Mouse (Mus musculus) liver, embryonic 14 days (tissue): ENCODE measurements around the gene Plekhg2. TPM values are rescaled to one million over a fixed set of nuclear protein-coding genes. Genes with fewer than 3 reads are reported as not detected.

Experiments
- polyA plus RNA-seq: library from polyadenylated mRNA; depleted of rRNA; stranded (reverse); fragments of >200 nt; gene quantifications from 2 replicates; pipeline ENCODE4 v1.2.3, GENCODE M21; 2012; rRNA removed

The Plekhg2 gene
- polyA plus RNA-seq, result 2.6 and 3.3 TPM in 2 replicates

GRCm38 (mm10) chr7:28372251-28373108 is at the start of gene Plekhg2:
Plekhg2 (minus strand) TSS chr7:28372599.

GRCm38 (mm10) chr7:28392429-28393271 is 20.3 kb upstream of the Plekhg2 start, which contains the start of the genes Med29 and Paf1:
Med29 (minus strand) TSS chr7:28392708.
Paf1 (plus strand) TSS chr7:28392951.

GRCm38 (mm10) chr7:28380237-28381016 is 8.0 kb upstream of the Plekhg2 start, which contains the start of gene Zfp36:
Zfp36 (minus strand) TSS chr7:28380253.

GRCm38 (mm10) chr7:28350155-28350883 is 22.1 kb downstream of the Plekhg2 start, which contains the start of gene Rps16:
Rps16 (plus strand) TSS chr7:28350652.

GRCm38 (mm10) chr7:28338108-28338998 is 34.0 kb downstream of the Plekhg2 start, which contains the start of gene Supt5:
Supt5 (minus strand) TSS chr7:28338746.

GRCm38 (mm10) chr7:28311926-28312543 is 60.4 kb downstream of the Plekhg2 start, which contains the start of gene Timm50:
Timm50 (minus strand) TSS chr7:28312072.

Other genes with a start within 250 kb of the Plekhg2 start
- not detected in 2 replicates for gene 9530053A07Rik, start 243.1 kb downstream of the Plekhg2 start, polyA plus RNA-seq
- 230 and 235 TPM in 2 replicates for gene Fbl, start 202.9 kb downstream of the Plekhg2 start, polyA plus RNA-seq
- 2.2 and 2.4 TPM in 2 replicates for gene Dyrk1b, start 193.1 kb downstream of the Plekhg2 start, polyA plus RNA-seq
- 2.3 and 2.6 TPM in 2 replicates for gene Eid2, start 104.7 kb downstream of the Plekhg2 start, polyA plus RNA-seq
- 1.6 and 1.8 TPM in 2 replicates for gene Eid2b, start 94.9 kb downstream of the Plekhg2 start, polyA plus RNA-seq
- gene Selenov, start 81.4 kb downstream of the Plekhg2 start, polyA plus RNA-seq, result not detected in 2 replicates
- 0.02 and 0.06 TPM in 2 replicates for gene Dll3, start 70.4 kb downstream of the Plekhg2 start, polyA plus RNA-seq
- 44.7 and 49.9 TPM in 2 replicates for gene Timm50, start 60.5 kb downstream of the Plekhg2 start, polyA plus RNA-seq
- 28.8 and 30.6 TPM in 2 replicates for gene Supt5, start 33.9 kb downstream of the Plekhg2 start, polyA plus RNA-seq
- gene Rps16, start 21.9 kb downstream of the Plekhg2 start, polyA plus RNA-seq, result 1,090 and 1,213 TPM in 2 replicates
- 3.9 and 4.4 TPM in 2 replicates for gene Zfp36, start 7.7 kb upstream of the Plekhg2 start, polyA plus RNA-seq
- gene Med29, start 20.1 kb upstream of the Plekhg2 start, polyA plus RNA-seq, result 18.2 and 20.2 TPM in 2 replicates
- gene Paf1, start 20.4 kb upstream of the Plekhg2 start, polyA plus RNA-seq, result 42.3 and 55.3 TPM in 2 replicates
- gene Gmfg, start 64.8 kb upstream of the Plekhg2 start, polyA plus RNA-seq, result 23.6 and 26.2 TPM in 2 replicates
- 0.38 and 0.40 TPM in 2 replicates for gene Lrfn1, start 79.4 kb upstream of the Plekhg2 start, polyA plus RNA-seq
- gene Ifnl2, start 137.9 kb upstream of the Plekhg2 start, polyA plus RNA-seq, result not detected in 2 replicates
- not detected in 2 replicates for gene Ifnl3, start 150.2 kb upstream of the Plekhg2 start, polyA plus RNA-seq
- gene Sycn, start 168.3 kb upstream of the Plekhg2 start, polyA plus RNA-seq, result 0.09 and 0.10 TPM in 2 replicates
- gene Nccrp1, start 174.7 kb upstream of the Plekhg2 start, polyA plus RNA-seq, result not detected in 2 replicates
- gene Samd4b, start 225.5 kb upstream of the Plekhg2 start, polyA plus RNA-seq, result 9.2 and 12.0 TPM in 2 replicates
- gene Pak4, start 225.6 kb upstream of the Plekhg2 start, polyA plus RNA-seq, result 10.8 and 11.4 TPM in 2 replicates